Mouse (Mus musculus): ENCODE data around the gene Cdk9.

DNA sequence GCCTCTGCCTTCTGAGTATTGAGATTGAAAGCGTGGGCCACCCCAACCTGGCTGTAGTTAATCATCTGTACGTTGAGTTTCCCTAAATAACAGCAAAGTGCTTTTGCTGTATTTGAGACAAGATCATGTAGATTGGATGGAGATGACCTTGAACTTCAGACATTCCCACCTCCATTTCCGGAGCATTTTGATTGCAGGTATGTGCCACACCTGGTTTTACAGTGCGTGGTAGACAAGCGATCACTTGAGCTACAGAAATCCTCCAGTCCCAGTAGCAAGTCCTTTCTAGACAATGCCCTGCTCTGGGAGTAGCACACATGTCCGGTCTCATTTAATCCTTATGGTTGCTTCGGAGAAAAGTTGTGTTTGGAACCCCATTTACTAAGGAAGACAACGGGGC, 9.8 kb downstream of the Cdk9 start:
- TF ChIP-seq POLR2A (IDR thresholded peaks at IDR 0.05; ENCODE audit: borderline replicate concordance, control insufficient read depth, low read depth, low read length) (no peak), CTCF (IDR thresholded peaks at IDR 0.05; ENCODE audit: control insufficient read depth, insufficient read depth, low read length) (no peak)
